Mouse (Mus musculus) intestine, embryonic 15.5 days (tissue): Measurements from ENCODE around the gene Tnfsf12. TPM values are rescaled to one million over a fixed set of nuclear protein-coding genes. Genes with fewer than 3 reads are reported as not detected.

Experiments used
- ATAC-seq: fragments of 200-750 bp; cut with Nextera tagmentation; 2 replicates; pipeline ENCODE4 v1.8.0; 2017; ENCODE audit warnings: moderate TSS enrichment, moderate library complexity
- H3K27ac ChIP-seq: fragments of 300-500 bp; sonication (generic); 2 replicates; pipeline ENCODE4 v1.5.1; 2015; ENCODE audit warnings: mild to moderate bottlenecking, inconsistent platforms
- H3K27me3 ChIP-seq: fragments of 300-500 bp; sonication (generic); replicated peaks from 2 replicates; pipeline ENCODE4 v1.6.1; 2015; ENCODE audit warnings: inconsistent platforms
- H3K36me3 ChIP-seq: fragments of 300-500 bp; sonication (generic); 2 replicates; pipeline ENCODE4 v1.6.1; 2015; ENCODE audit warnings: inconsistent platforms
- H3K4me1 ChIP-seq: fragments of 300-500 bp; sonication (generic); replicated peaks from 2 replicates; pipeline ENCODE4 v1.6.1; 2015; ENCODE audit warnings: inconsistent platforms
- H3K4me2 ChIP-seq: fragments of 300-500 bp; sonication (generic); replicated peaks from 2 replicates; pipeline ENCODE4 v1.6.1; 2015; ENCODE audit warnings: mild to moderate bottlenecking, inconsistent platforms
- H3K4me3 ChIP-seq: fragments of 300-500 bp; sonication (generic); replicated peaks from 2 replicates; pipeline ENCODE4 v1.5.1; 2015; ENCODE audit warnings: inconsistent platforms
- H3K9ac ChIP-seq: fragments of 300-500 bp; sonication (generic); 2 replicates; pipeline ENCODE4 v1.6.1; 2015; ENCODE audit warnings: inconsistent platforms
- H3K9me3 ChIP-seq: fragments of 300-500 bp; sonication (generic); 2 replicates; pipeline ENCODE4 v1.6.1; 2016; ENCODE audit warnings: inconsistent platforms
- WGBS: fragments of 180-500 bp; shearing (Covaris S2); methylation state at CpG from one replicate; pipeline ENCODE4 v1.1.7; 2015; 5-methylcytosine and 5-hydroxymethylcytosine counted together
- polyA plus RNA-seq: library from polyadenylated mRNA; unstranded; fragments of >200 nt; fragmentation: Nextera tagmentation; extraction: Ambion mirVana; gene quantifications from 2 replicates; pipeline ENCODE4 v1.2.1, GENCODE M21; 2015

Gene Tnfsf12
- polyA plus RNA-seq, 1 experiment from 2014 or later: 7.0 TPM

- no peak overlapping the region; the same call in 1 of the 2 replicates for H3K9ac ChIP-seq
- no peaks in the 10 kb centered on the region for H3K9me3 ChIP-seq
- no peaks in the 10 kb centered on the region for H3K36me3 ChIP-seq
- peaks cover 29% of the 10 kb centered on the region for H3K4me1 ChIP-seq
- no peak for ATAC-seq
- H3K27me3 ChIP-seq: no peaks in the 10 kb centered on the region
- H3K4me3 ChIP-seq: no peak overlapping the region
- no peak overlapping the region for H3K4me2 ChIP-seq
- WGBS: 87% methylated on average over 6 of the region's 6 CpGs
- H3K27ac ChIP-seq: no peak overlapping the region
Measured at GRCm38 (mm10) chr11:69684936-69685335, 10.7 kb downstream of the Tnfsf12 start.

GRCm38 (mm10) chr11:69684128-69684745 lies 11.4 kb downstream of the Tnfsf12 start:
- H3K4me1 ChIP-seq: peaks cover 29% of the 10 kb centered on the region
- 77% methylated on average over 12 of the region's 12 CpGs for WGBS

GRCm38 (mm10) chr11:69683576-69683975 lies 12.1 kb downstream of the Tnfsf12 start:
- peaks cover 29% of the 10 kb centered on the region for H3K4me1 ChIP-seq
- no peaks in the 10 kb centered on the region for H3K9me3 ChIP-seq
- no peak overlapping the region for H3K4me2 ChIP-seq
- no peaks in the 10 kb centered on the region for H3K27me3 ChIP-seq
- peak overlapping the region; percentile 56; the same call in 1 of the 2 replicates for H3K27ac ChIP-seq
- peaks cover 3% of the 10 kb centered on the region for H3K36me3 ChIP-seq
- no peak overlapping the region for H3K4me3 ChIP-seq
- WGBS: 76% methylated on average over 7 of the region's 7 CpGs
- no peak for ATAC-seq
- H3K9ac ChIP-seq: 0 out of 2 replicates have a peak overlapping the region, but pooled peaks have one; percentile 0

More at GRCm38 (mm10) chr11:69684128-69684745, 11.4 kb downstream of the Tnfsf12 start:
- no peaks in the 10 kb centered on the region for H3K27me3 ChIP-seq
- H3K27ac ChIP-seq: peak overlapping the region; percentile 56; the same call in 1 of the 2 replicates
- H3K9me3 ChIP-seq: no peaks in the 10 kb centered on the region
- peak; percentile 21; the same call in 1 of the 2 replicates for ATAC-seq
- no peaks in the 10 kb centered on the region for H3K36me3 ChIP-seq
- H3K4me2 ChIP-seq: no peak overlapping the region
- no peak overlapping the region for H3K9ac ChIP-seq
- no peak overlapping the region for H3K4me3 ChIP-seq

- Histone ChIP-seq H3K36me3 (peaks cover 8% of the 10 kb centered on the region), H3K4me1 (peaks cover 29% of the 10 kb centered on the region), H3K27ac (peak overlapping the region; percentile 93), H3K4me2 (peak overlapping the region; percentile 75), H3K27me3 (no peaks in the 10 kb centered on the region), H3K9me3 (no peaks in the 10 kb centered on the region), H3K9ac (0 out of 2 replicates have a peak overlapping the region, but pooled peaks have one; percentile 0), H3K4me3 (0 out of 2 replicates have a peak overlapping the region, but pooled peaks have one; percentile 59)
- ATAC-seq: peak; percentile 35; the same call in 1 of the 2 replicates
- 20% methylated on average over 12 of the region's 12 CpGs for WGBS
Measured at GRCm38 (mm10) chr11:69682840-69683533, 12.7 kb downstream of the Tnfsf12 start.

- peaks cover 9% of the 10 kb centered on the region for H3K36me3 ChIP-seq
- WGBS: 24% methylated on average over 24 of the region's 24 CpGs
- peak; percentile 16; the same call in 1 of the 2 replicates for ATAC-seq
- peaks cover 29% of the 10 kb centered on the region for H3K4me1 ChIP-seq
- peak overlapping the region; percentile 75 for H3K4me2 ChIP-seq
- no peaks in the 10 kb centered on the region for H3K27me3 ChIP-seq
- peak overlapping the region; percentile 59 for H3K4me3 ChIP-seq
- no peaks in the 10 kb centered on the region for H3K9me3 ChIP-seq
- H3K9ac ChIP-seq: peak overlapping the region; percentile 84
- peak overlapping the region; percentile 93 for H3K27ac ChIP-seq
Measured at GRCm38 (mm10) chr11:69682209-69682839, 13.3 kb downstream of the Tnfsf12 start.

GRCm38 (mm10) chr11:69681314-69682208 lies 14.1 kb downstream of the Tnfsf12 start, which contains the start of gene Senp3:
Senp3 (minus strand) TSS chr11:69682084.
- Histone ChIP-seq H3K27me3 (no peaks in the 10 kb centered on the region), H3K36me3 (peaks cover 13% of the 10 kb centered on the region), H3K4me1 (peaks cover 23% of the 10 kb centered on the region), H3K4me3 (peak within 1 kb of the TSS; percentile 59), H3K4me2 (peak within 1 kb of the TSS; percentile 75), H3K9me3 (no peaks in the 10 kb centered on the region), H3K27ac (peak within 1 kb of the TSS; percentile 93), H3K9ac (peak within 1 kb of the TSS; percentile 84)
- WGBS: under 1% methylated on average over 78 of the region's 80 CpGs
- peak; percentile 96 for ATAC-seq

GRCm38 (mm10) chr11:69680136-69680855 lies 15.4 kb downstream of the Tnfsf12 start:
- WGBS: 91% methylated on average over 30 of the region's 30 CpGs
- peaks cover 18% of the 10 kb centered on the region for H3K36me3 ChIP-seq
- H3K9ac ChIP-seq: peak overlapping the region; percentile 84; the same call in 1 of the 2 replicates
- H3K4me3 ChIP-seq: peak overlapping the region; percentile 59; the same call in 1 of the 2 replicates
- H3K4me2 ChIP-seq: peak overlapping the region; percentile 75
- H3K27me3 ChIP-seq: no peaks in the 10 kb centered on the region
- peaks cover 12% of the 10 kb centered on the region for H3K4me1 ChIP-seq
- no peak for ATAC-seq
- no peak overlapping the region for H3K27ac ChIP-seq
- no peaks in the 10 kb centered on the region for H3K9me3 ChIP-seq

GRCm38 (mm10) chr11:69679144-69679543 lies 16.5 kb downstream of the Tnfsf12 start:
- Histone ChIP-seq H3K9me3 (no peaks in the 10 kb centered on the region), H3K4me1 (peaks cover 11% of the 10 kb centered on the region), H3K4me3 (no peak overlapping the region), H3K27ac (no peak overlapping the region), H3K27me3 (no peaks in the 10 kb centered on the region), H3K36me3 (peaks cover 24% of the 10 kb centered on the region), H3K9ac (no peak overlapping the region), H3K4me2 (no peak overlapping the region)
- ATAC-seq: no peak
- WGBS: 100% methylated on average over 2 of the region's 2 CpGs

- H3K4me2 ChIP-seq: peak within 1 kb of the TSS; percentile 56
- H3K36me3 ChIP-seq: peaks cover 40% of the 10 kb centered on the region
- no peaks in the 10 kb centered on the region for H3K9me3 ChIP-seq
- H3K9ac ChIP-seq: peak within 1 kb of the TSS; percentile 97
- peak within 1 kb of the TSS; percentile 89 for H3K27ac ChIP-seq
- peak; percentile 98 for ATAC-seq
- peaks cover 12% of the 10 kb centered on the region for H3K4me1 ChIP-seq
- peak within 1 kb of the TSS; percentile 77 for H3K4me3 ChIP-seq
- WGBS: under 1% methylated on average over 36 of the region's 36 CpGs
- no peaks in the 10 kb centered on the region for H3K27me3 ChIP-seq
Measured at GRCm38 (mm10) chr11:69672211-69672706, 23.4 kb downstream of the Tnfsf12 start, which contains the start of gene Eif4a1. Eif4a1 (minus strand) TSS chr11:69672423.

GRCm38 (mm10) chr11:69671726-69672124 lies 23.9 kb downstream of the Tnfsf12 start:
- peak; percentile 14 for ATAC-seq

More at GRCm38 (mm10) chr11:69671726-69672124, 23.9 kb downstream of the Tnfsf12 start:
- Histone ChIP-seq H3K4me3 (peak overlapping the region; percentile 77), H3K36me3 (peaks cover 41% of the 10 kb centered on the region), H3K27me3 (no peaks in the 10 kb centered on the region), H3K27ac (peak overlapping the region; percentile 89), H3K4me1 (peaks cover 12% of the 10 kb centered on the region), H3K9ac (peak overlapping the region; percentile 97), H3K4me2 (no peak overlapping the region; the same call in 1 of the 2 replicates), H3K9me3 (no peaks in the 10 kb centered on the region)
- WGBS: under 1% methylated on average over 43 of the region's 43 CpGs
